Mouse (Mus musculus): Measurements from ENCODE around the gene Tbx6. TPM values are rescaled to one million over a fixed set of nuclear protein-coding genes. Genes with fewer than 3 reads are reported as not detected.

The Tbx6 gene
- polyA plus RNA-seq, 1 experiment: 0.01 TPM

DNA sequence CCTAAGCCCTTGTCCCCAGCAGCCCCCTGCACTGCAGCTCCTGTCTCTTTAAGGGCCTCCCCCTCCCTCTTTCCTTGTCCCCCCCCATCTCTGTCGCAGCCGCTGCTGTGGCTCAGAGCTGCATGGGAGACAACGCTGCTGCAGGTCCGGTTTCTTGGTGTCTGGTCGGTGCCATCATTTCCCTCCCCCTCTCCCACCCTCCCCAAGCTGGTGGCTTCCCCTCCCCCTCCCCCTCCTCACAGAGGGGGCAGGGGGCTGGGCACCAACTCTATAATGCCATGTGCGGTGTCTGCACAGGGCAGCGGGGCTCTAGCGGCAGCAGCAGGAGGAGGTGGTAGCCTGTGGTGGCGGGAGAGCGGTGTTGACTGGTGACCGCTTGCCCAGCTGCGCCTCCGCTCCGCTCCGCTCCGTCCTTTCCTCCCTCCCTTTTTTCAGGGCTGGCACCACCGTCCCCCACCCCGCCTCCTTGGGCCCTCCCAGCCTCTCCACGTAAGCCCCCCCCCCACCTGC is 42.0 kb downstream of the Tbx6 start:
- H3K4me3 ChIP-seq (ENCODE audit: insufficient read depth, poor library complexity, severe bottlenecking): no peak overlapping the region
- no peaks in the 10 kb centered on the region for H3K79me3 ChIP-seq (ENCODE audit: low read depth)
- no peak overlapping the region for H3ac ChIP-seq (ENCODE audit: control insufficient read depth, insufficient read length, low read depth)
- H3K79me2 ChIP-seq (ENCODE audit: control insufficient read depth, insufficient read depth): no peaks in the 10 kb centered on the region
- no peaks in the 10 kb centered on the region for H3K36me3 ChIP-seq (ENCODE audit: control insufficient read depth, insufficient read depth)
- H3K27me3 ChIP-seq (ENCODE audit: control insufficient read depth, insufficient read depth, insufficient read length): peaks cover 47% of the 10 kb centered on the region
- no peak for TF ChIP-seq FOSL1 (IDR thresholded peaks at IDR 0.05; ENCODE audit: insufficient read depth, low read length, poor library complexity, severe bottlenecking)
- no peak for TF ChIP-seq USF1 (IDR thresholded peaks at IDR 0.05; ENCODE audit: low read depth)
- no peak for TF ChIP-seq MAX (IDR thresholded peaks at IDR 0.05)
- no peak for TF ChIP-seq MYOG (IDR thresholded peaks at IDR 0.05; ENCODE audit: control insufficient read depth, extremely low read depth, insufficient read length)
- TF ChIP-seq CEBPB (IDR thresholded peaks at IDR 0.05; ENCODE audit: low read depth): no peak
- no peak for TF ChIP-seq CTCF (IDR thresholded peaks at IDR 0.05; ENCODE audit: control insufficient read depth, insufficient read depth, insufficient read length)
- no peak for TF ChIP-seq MYOD1 (IDR thresholded peaks at IDR 0.05; ENCODE audit: control insufficient read depth, insufficient read length, low read depth)

DNA sequence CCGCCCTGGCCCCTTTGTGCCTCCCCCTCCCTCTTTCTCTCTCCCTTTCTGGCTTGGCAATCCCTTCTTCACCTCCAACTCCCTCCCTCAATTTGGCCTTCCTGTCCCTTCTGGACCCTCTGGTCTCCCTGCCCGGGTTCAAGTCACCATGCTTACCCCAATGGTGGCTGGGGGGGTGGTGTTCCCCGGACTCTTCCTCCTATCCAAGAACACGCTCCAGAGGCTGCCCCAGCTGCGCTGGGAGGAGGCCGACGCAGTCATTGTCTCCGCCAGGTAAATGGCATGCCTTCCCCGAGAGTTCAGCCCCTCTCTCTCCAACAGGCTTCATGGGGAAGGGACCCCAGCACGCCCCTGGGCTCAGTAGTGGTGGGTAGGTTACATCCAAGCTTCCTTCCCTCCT is 42.7 kb downstream of the Tbx6 start:
- H3ac ChIP-seq (ENCODE audit: control insufficient read depth, insufficient read length, low read depth): no peak overlapping the region
- peaks cover 53% of the 10 kb centered on the region for H3K27me3 ChIP-seq (ENCODE audit: control insufficient read depth, insufficient read depth, insufficient read length)
- H3K4me3 ChIP-seq (ENCODE audit: insufficient read depth, poor library complexity, severe bottlenecking): no peak overlapping the region
- no peaks in the 10 kb centered on the region for H3K36me3 ChIP-seq (ENCODE audit: control insufficient read depth, insufficient read depth)
- TF ChIP-seq CEBPB (IDR thresholded peaks at IDR 0.05; ENCODE audit: low read depth) (no peak), USF1 (IDR thresholded peaks at IDR 0.05; ENCODE audit: low read depth) (no peak), CTCF (IDR thresholded peaks at IDR 0.05; ENCODE audit: control insufficient read depth, insufficient read depth, insufficient read length) (no peak), FOSL1 (IDR thresholded peaks at IDR 0.05; ENCODE audit: insufficient read depth, low read length, poor library complexity, severe bottlenecking) (no peak), MYOG (IDR thresholded peaks at IDR 0.05; ENCODE audit: control insufficient read depth, extremely low read depth, insufficient read length) (no peak), MYOD1 (IDR thresholded peaks at IDR 0.05; ENCODE audit: control insufficient read depth, insufficient read length, low read depth) (no peak), MAX (IDR thresholded peaks at IDR 0.05) (no peak)
- no peaks in the 10 kb centered on the region for H3K79me3 ChIP-seq (ENCODE audit: low read depth)
- no peaks in the 10 kb centered on the region for H3K79me2 ChIP-seq (ENCODE audit: control insufficient read depth, insufficient read depth)

DNA sequence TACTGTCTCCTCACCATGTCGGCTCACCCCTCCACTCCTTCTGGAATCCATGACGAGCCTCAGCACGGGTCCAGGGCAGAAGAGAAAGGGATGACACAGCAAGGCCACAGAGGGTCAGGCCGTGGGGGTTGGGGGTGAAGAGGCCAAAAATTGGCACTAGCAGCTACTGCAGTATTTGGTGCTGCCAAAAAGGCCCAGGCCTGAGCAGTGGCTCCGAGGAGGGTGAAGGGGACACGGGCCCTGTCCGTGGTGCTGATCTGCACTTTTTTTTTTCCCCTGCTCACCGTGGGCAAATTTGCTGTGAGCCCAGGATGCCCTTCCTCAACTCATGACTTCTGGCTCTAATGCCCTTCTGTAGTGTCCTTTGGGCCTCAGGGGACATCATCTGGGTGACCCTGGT is 44.1 kb downstream of the Tbx6 start:
- no peak for TF ChIP-seq MYOG (IDR thresholded peaks at IDR 0.05; ENCODE audit: control insufficient read depth, extremely low read depth, insufficient read length)
- no peak for TF ChIP-seq MYOD1 (IDR thresholded peaks at IDR 0.05; ENCODE audit: control insufficient read depth, insufficient read length, low read depth)
- no peak for TF ChIP-seq USF1 (IDR thresholded peaks at IDR 0.05; ENCODE audit: low read depth)
- TF ChIP-seq FOSL1 (IDR thresholded peaks at IDR 0.05; ENCODE audit: insufficient read depth, low read length, poor library complexity, severe bottlenecking): no peak
- no peak for TF ChIP-seq MAX (IDR thresholded peaks at IDR 0.05)
- TF ChIP-seq CEBPB (IDR thresholded peaks at IDR 0.05; ENCODE audit: low read depth): no peak
- no peak for TF ChIP-seq CTCF (IDR thresholded peaks at IDR 0.05; ENCODE audit: control insufficient read depth, insufficient read depth, insufficient read length)
- H3K27me3 ChIP-seq (ENCODE audit: control insufficient read depth, insufficient read depth, insufficient read length): peaks cover 68% of the 10 kb centered on the region

DNA sequence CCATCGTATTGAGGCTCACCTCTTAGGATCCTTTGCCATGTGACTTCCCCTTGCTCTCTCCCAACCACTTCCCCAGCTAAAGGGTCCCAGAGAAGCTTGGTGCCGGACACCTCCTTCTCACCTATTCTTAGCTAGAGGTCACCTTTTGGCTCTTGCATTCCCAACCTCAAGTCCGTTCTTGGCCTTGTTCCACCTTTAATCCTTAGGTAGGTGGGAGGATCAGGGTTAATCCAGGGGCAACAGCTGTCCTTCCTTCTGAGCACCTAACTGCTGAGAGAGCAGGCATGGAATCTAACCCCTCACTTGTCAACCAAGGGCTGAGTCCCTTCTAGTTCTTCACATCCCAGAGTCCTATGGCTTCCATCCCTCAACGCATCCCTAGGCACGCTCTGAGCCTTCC is 44.7 kb downstream of the Tbx6 start:
- Histone ChIP-seq H3K36me3 (ENCODE audit: control insufficient read depth, insufficient read depth) (no peaks in the 10 kb centered on the region), H3K4me3 (ENCODE audit: insufficient read depth, poor library complexity, severe bottlenecking) (no peak overlapping the region), H3ac (ENCODE audit: control insufficient read depth, insufficient read length, low read depth) (no peak overlapping the region), H3K27me3 (ENCODE audit: control insufficient read depth, insufficient read depth, insufficient read length) (peaks cover 70% of the 10 kb centered on the region), H3K79me2 (ENCODE audit: control insufficient read depth, insufficient read depth) (no peaks in the 10 kb centered on the region), H3K79me3 (ENCODE audit: low read depth) (no peaks in the 10 kb centered on the region)
- no peak for TF ChIP-seq CEBPB (IDR thresholded peaks at IDR 0.05; ENCODE audit: low read depth)
- no peak for TF ChIP-seq MYOG (IDR thresholded peaks at IDR 0.05; ENCODE audit: control insufficient read depth, extremely low read depth, insufficient read length)
- no peak for TF ChIP-seq FOSL1 (IDR thresholded peaks at IDR 0.05; ENCODE audit: insufficient read depth, low read length, poor library complexity, severe bottlenecking)
- TF ChIP-seq MYOD1 (IDR thresholded peaks at IDR 0.05; ENCODE audit: control insufficient read depth, insufficient read length, low read depth): no peak

More for the DNA sequence above, 44.1 kb downstream of the Tbx6 start:
- Histone ChIP-seq H3K79me2 (ENCODE audit: control insufficient read depth, insufficient read depth) (no peaks in the 10 kb centered on the region), H3K4me3 (ENCODE audit: insufficient read depth, poor library complexity, severe bottlenecking) (no peak overlapping the region), H3K36me3 (ENCODE audit: control insufficient read depth, insufficient read depth) (no peaks in the 10 kb centered on the region), H3ac (ENCODE audit: control insufficient read depth, insufficient read length, low read depth) (no peak overlapping the region), H3K79me3 (ENCODE audit: low read depth) (no peaks in the 10 kb centered on the region)

DNA sequence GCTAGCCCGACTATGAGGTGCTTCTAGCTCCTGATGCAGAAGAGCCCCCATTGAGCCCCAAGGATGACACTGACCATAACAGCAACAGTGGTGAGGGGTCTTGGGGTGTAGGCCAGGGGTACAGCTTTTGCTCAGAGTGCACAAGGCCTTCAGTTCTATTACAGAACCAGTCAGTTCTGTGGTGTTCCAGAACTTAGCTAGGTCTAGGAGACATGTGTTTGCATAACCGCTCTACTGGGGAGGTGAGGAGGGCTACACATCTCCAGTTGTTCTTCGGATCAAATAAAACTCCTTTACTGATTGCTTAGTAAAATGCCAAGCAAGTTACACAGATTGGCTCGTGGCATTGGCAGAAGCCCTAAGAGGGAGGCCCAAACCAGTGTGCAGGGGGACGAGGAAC is 50.3 kb downstream of the Tbx6 start, which contains the start of gene 4930451I11Rik:
Gene 4930451I11Rik (minus strand): TSS at position 101 of the 400 bp plus-strand sequence.
- Histone ChIP-seq H3ac (ENCODE audit: control insufficient read depth, insufficient read length, low read depth) (no peak within 1 kb of the TSS), H3K27me3 (ENCODE audit: control insufficient read depth, insufficient read depth, insufficient read length) (peaks cover 45% of the 10 kb centered on the region), H3K79me3 (ENCODE audit: low read depth) (no peaks in the 10 kb centered on the region), H3K4me3 (ENCODE audit: insufficient read depth, poor library complexity, severe bottlenecking) (no peak within 1 kb of the TSS), H3K79me2 (ENCODE audit: control insufficient read depth, insufficient read depth) (no peaks in the 10 kb centered on the region), H3K36me3 (ENCODE audit: control insufficient read depth, insufficient read depth) (no peaks in the 10 kb centered on the region)
- TF ChIP-seq CTCF (IDR thresholded peaks at IDR 0.05; ENCODE audit: control insufficient read depth, insufficient read depth, insufficient read length) (no peak), MAX (IDR thresholded peaks at IDR 0.05) (no peak), FOSL1 (IDR thresholded peaks at IDR 0.05; ENCODE audit: insufficient read depth, low read length, poor library complexity, severe bottlenecking) (no peak), MYOG (IDR thresholded peaks at IDR 0.05; ENCODE audit: control insufficient read depth, extremely low read depth, insufficient read length) (no peak), MYOD1 (IDR thresholded peaks at IDR 0.05; ENCODE audit: control insufficient read depth, insufficient read length, low read depth) (no peak), USF1 (IDR thresholded peaks at IDR 0.05; ENCODE audit: low read depth) (no peak), CEBPB (IDR thresholded peaks at IDR 0.05; ENCODE audit: low read depth) (no peak)
